Mouse (Mus musculus): ENCODE data around the gene Atrnl1. TPM values are rescaled to one million over a fixed set of nuclear protein-coding genes. Genes with fewer than 3 reads are reported as not detected.

The Atrnl1 gene
- total RNA-seq, 2 experiments from 2014 or later, result 25.3 to 33.2 TPM

- DNase-seq, result no peak
These were observed 466.8 kb downstream of the Atrnl1 start for GRCm38 (mm10) chr19:58077529-58078070.

- no peak for DNase-seq
These were observed 469.3 kb downstream of the Atrnl1 start for GRCm38 (mm10) chr19:58080168-58080567.

GRCm38 (mm10) chr19:58082751-58083150 is 471.9 kb downstream of the Atrnl1 start:
- DNase-seq, result no peak

GRCm38 (mm10) chr19:58084826-58085225 is 474.0 kb downstream of the Atrnl1 start:
- no peak for DNase-seq

GRCm38 (mm10) chr19:58086734-58087133 is 475.9 kb downstream of the Atrnl1 start:
- no peak for DNase-seq

- DNase-seq, result no peak
These were observed 477.1 kb downstream of the Atrnl1 start for GRCm38 (mm10) chr19:58087901-58088300.

GRCm38 (mm10) chr19:58088433-58088832 is 477.6 kb downstream of the Atrnl1 start:
- DNase-seq, result no peak

GRCm38 (mm10) chr19:58091911-58092310 is 481.1 kb downstream of the Atrnl1 start:
- no peak for DNase-seq

- no peak for DNase-seq
These were observed 484.1 kb downstream of the Atrnl1 start for GRCm38 (mm10) chr19:58094781-58095543.

GRCm38 (mm10) chr19:58095776-58096175 is 484.9 kb downstream of the Atrnl1 start:
- no peak for DNase-seq

- no peak for DNase-seq
These were observed 486.4 kb downstream of the Atrnl1 start for GRCm38 (mm10) chr19:58097195-58097594.

GRCm38 (mm10) chr19:58099539-58099938 is 488.7 kb downstream of the Atrnl1 start:
- DNase-seq, result no peak

- DNase-seq, result no peak
These were observed 489.5 kb downstream of the Atrnl1 start for GRCm38 (mm10) chr19:58100381-58100780.

- no peak for DNase-seq
These were observed 493.7 kb downstream of the Atrnl1 start for GRCm38 (mm10) chr19:58104544-58104943.

- no peak for DNase-seq
These were observed 496.8 kb downstream of the Atrnl1 start for GRCm38 (mm10) chr19:58107632-58108031.

GRCm38 (mm10) chr19:58110491-58110890 is 499.7 kb downstream of the Atrnl1 start:
- no peak for DNase-seq

- no peak for DNase-seq
These were observed 500.5 kb downstream of the Atrnl1 start for GRCm38 (mm10) chr19:58111291-58111690.

- no peak for DNase-seq
These were observed 501.3 kb downstream of the Atrnl1 start for GRCm38 (mm10) chr19:58112151-58112550.

GRCm38 (mm10) chr19:58113092-58113731 is 502.4 kb downstream of the Atrnl1 start:
- no peak for DNase-seq

GRCm38 (mm10) chr19:58117595-58117994 is 506.8 kb downstream of the Atrnl1 start:
- DNase-seq, result no peak

- DNase-seq, result peak; percentile 69
These were observed 507.5 kb downstream of the Atrnl1 start for GRCm38 (mm10) chr19:58118141-58118835.

- peak; percentile 27 for DNase-seq
These were observed 508.0 kb downstream of the Atrnl1 start for GRCm38 (mm10) chr19:58118864-58119263.

GRCm38 (mm10) chr19:58119681-58120173 is 508.9 kb downstream of the Atrnl1 start:
- DNase-seq, result no peak

All from adrenal gland, postnatal 10 days (tissue).